Mouse (Mus musculus) liver, postnatal 0 days (tissue): ENCODE data around the gene Dmrta2.

Experiments used
- CTCF ChIP-seq: sonication (generic); IDR thresholded peaks from 2 replicates; pipeline ENCODE4 v1.5.1; 2016; ENCODE audit warnings: antibody characterized with exemption, low read depth
- EP300 ChIP-seq: IDR thresholded peaks from 2 replicates; pipeline ENCODE4 v1.6.1; 2016; ENCODE audit warnings: antibody characterized with exemption, low read depth, mild to moderate bottlenecking

- TF ChIP-seq CTCF (no peak), EP300 (no peak)
Observed at GRCm38 (mm10) chr4:109969561-109969960, 8.3 kb upstream of the Dmrta2 start.
